Mouse (Mus musculus) gastrocnemius, postnatal 14 days (tissue): ENCODE measurements at regions not wholly inside any gene's neighbourhood (a gene's known extent, or its start where the extent isn't known, plus 50 kb on each side); places are given as distances from the start of the nearest gene placed in this dataset.

Experiments used
- DNase-seq: peaks from one replicate; pipeline ENCODE4 v3.0.0; 2021; ENCODE audit warnings: mixed read lengths
- intact Hi-C: fragments of 180-260 bp; cut with DNase I; formaldehyde crosslinking; loops from one replicate; pipeline ENCODE4 v1.15.1; 2025; ENCODE audit warnings: low total_unique reads

DNA sequence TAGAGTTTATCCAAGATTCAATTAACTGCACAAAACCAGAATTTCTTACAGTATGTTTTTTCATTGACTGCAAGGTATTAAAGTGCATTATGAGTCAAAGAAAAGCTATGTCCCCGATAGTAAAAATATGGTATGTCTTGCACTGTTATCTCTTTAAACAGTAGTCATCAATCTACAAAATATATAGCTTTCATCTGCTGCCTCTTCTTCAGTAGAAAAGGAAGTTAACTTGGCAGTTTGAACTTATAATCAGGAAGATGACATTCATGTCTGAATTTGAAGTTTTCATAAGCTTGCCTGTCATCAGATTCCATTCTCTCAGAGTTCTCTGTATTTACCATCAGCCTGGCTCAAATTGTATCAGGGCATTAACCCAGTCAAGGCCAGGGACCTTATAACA lies 122.7 kb upstream of the Fmo9 start:
- intact Hi-C loops: no loop called here

DNA sequence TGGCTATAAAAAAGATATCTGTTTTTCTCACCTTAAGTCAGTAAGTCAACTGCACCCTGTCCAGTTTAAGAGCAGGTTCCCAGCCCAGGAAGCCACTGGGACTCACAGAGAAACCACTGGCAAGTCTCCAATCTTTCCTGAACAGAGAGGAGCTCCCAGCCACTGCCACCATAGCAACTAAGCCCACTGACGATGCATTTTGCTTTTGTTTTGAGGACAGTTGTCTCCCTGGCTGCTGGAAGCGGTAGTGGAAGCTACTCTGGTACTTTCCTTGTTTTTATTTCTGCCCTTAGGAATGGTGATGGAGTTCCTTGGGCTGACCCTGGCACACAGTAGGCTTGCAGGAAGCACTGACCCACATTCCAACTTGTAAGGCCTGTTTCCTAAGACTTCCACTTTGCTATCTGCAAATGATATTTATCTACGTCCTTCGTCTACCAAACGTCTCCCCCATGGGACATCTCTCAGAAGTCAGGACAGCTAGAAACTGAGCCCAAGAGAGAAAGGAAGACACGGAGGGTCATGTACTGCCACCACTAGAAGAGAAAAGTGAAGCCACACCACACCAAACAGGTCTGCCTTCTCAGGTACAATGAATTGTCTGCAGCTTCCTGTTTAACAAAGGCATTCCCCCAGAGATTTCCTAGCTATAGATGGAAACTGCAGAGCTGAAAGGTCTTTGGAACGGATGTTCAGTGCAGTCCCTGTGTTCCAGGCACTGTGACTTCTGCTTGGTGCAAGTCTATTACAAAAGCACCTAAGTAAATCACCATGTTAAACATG lies 125.7 kb upstream of the Fmo9 start:
- no peak for DNase-seq
- intact Hi-C loops: no loop called here

More for the DNA sequence above, 122.7 kb upstream of the Fmo9 start:
- DNase-seq: no peak

DNA sequence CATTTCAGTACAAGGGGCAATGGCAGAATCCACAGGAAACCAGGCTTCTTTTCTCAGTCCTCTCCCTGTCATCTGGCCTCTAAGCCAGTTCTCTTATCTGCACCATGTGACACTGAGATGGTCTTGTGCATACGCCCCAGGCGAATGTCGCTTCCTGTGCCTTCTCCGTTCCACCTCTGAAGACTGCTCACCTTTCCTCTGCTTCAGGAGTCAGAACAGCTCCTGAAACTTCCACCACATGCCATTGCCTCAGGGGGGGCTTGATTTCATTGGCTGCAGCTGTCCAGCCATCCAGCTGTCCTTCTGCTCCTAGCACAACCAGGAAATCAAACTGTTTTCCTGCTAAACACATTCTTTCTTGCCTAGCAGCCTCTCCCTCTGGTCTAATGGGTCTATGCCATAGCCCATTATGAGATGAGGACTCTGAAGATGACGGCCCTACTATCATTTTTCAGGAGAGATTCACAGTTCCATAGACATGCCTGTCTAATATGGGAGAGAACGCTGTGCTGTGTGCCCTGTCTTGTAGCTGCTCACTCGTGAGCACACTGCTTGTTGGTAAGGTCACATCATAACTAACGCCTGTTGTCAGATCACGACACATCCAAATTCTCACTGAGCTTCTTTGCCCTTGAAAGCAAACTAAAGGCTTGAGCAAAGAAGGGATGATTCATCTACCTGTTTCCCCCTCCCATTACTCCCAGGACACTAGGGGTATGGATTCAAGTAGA lies 129.9 kb upstream of the Fmo9 start:
- intact Hi-C loops: no loop called here
- DNase-seq: no peak

DNA sequence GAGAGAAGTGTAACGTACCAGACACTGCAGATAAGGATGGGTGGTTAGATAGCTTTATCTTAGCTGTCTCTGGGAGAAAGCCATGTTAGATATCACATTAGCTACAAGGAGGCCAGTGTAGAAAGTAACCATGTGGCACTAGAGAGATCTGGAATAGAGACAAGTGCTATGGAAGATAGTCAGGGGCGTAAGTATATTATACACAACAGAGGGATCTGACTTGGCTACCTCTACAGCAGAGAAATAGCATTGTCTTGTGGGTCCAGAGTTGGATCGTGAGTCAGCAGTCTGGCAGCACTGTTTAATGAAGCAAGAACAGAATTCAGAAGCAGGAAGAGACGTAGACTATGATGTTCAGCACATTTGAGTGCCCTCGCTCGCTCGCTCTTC lies 130.4 kb upstream of the Fmo9 start:
- DNase-seq: no peak
- intact Hi-C loops: no loop called here

DNA sequence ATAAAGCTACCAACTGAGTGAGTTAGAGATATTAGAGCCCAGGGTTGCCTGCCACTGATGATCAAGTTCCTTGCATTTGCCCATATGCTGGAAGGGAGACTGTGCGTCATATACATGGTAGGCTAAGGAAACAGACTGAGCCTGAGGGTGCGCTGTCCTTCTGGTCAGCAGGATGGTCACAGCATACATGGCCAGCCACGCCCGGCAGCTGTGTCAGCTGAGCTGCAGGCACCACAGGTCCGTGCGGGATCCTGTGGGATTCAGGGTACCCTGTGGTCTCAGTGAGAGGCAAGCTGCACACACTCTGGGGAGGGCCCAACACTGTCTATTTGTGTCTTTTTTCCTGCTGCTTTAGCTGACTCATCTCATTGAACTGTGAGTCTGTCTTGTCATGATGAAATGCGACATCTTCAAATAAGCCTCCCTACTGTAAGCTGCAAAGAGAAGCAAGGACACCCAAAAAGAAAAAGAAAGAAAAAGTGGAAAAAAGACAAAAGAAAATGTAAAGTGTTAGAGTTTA lies 131.3 kb upstream of the Fmo9 start:
- DNase-seq: no peak
- intact Hi-C loops: no loop called here

DNA sequence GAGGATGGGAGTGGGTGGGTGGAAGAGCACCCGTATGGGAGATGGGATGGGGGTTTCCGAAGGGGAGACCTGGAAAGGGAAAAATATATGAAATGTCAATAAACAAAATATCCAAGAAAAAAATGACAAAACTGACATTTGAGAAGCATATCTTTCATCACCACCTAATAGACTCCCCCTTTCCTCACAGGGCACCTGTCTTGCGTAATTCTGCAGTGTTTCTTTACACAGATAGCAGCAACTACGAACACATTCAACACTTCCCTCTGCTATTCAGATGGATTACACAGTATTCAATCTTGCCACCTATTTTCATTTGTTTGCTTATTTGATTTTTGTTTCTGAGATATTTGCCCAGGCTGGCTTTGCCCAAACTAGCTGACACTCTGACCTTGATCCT lies 136.3 kb upstream of the Fmo9 start:
- DNase-seq: no peak
- intact Hi-C loops: no loop called here

DNA sequence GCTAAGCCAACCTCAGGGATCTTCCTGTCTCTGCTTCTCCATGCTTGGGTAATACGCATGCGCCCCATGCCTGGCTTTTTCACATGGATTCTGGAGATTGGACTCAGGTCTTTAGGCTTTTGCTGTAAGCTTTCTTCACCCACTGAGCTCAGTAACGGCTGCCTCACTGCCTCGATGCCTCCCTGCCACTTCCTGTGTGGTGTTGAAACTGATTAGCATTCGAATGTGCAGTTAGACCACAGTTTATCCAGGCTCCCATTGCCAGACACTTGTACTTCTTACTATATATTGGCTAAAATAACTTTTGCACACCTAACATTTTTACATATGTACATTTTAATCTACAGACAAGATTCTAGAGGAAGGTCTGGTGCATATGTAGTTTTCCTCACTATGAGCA lies 137.0 kb upstream of the Fmo9 start:
- no peak for DNase-seq
- intact Hi-C loops: no loop called here

DNA sequence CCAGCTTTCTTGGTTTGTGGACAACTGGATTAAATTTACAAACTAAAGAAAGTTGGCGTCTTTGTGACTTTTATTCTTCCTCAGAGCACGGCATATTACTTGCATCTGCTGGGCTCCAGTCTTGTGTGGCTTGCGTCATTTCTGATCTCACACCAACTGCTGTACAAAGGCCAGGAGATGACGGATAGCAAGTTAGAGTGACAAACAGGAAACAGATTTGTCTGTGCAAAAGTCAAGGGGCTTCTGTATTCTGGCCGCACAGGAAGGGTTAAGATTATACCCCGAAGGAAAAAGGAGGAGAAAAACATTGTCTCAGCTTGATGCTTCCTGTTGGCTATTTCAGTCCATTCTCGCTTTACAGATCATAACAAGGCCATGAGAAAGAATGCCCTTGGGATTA lies 137.8 kb upstream of the Fmo9 start:
- no peak for DNase-seq
- intact Hi-C loops: no loop called here

DNA sequence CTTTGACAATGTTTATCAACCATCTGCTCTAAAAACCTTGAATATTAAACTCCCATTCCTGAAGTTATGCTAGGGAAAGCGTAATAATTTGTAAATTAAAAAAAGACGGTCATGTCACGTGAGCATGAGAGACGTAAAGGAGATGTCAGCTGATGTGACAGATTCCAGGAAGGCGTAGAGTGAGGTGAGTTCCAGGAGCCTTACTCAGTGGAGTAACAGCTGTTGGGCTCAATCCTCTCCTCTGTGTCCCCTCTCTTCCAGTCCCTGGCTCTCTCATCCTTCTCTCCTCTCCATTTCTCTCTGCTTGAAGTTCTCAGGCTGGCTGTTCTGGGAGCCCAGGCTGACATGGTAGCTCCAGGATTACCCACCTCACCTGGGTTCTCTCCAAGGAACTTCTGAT lies 138.4 kb upstream of the Fmo9 start:
- DNase-seq: no peak
- intact Hi-C loops: no loop called here

DNA sequence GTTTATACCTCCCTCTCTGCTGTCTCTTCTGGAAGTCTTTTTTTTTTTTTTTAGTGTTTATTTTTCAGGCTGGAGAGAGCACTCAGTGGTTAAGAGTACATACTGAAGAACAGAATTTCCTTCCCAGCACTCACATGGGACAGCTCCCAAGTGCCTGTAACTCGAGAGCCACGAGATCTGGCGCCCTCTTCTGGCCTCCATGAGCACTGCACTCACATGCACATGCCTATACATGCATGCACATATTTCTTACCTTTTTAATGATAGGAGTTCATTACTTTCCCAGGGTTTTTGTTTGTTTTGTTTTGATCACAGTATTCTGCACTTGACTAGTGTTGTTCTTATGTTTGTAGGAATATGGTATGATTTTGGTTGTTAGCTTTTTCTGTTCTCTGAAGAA lies 139.5 kb upstream of the Fmo9 start:
- DNase-seq: no peak
- intact Hi-C loops: no loop called here

DNA sequence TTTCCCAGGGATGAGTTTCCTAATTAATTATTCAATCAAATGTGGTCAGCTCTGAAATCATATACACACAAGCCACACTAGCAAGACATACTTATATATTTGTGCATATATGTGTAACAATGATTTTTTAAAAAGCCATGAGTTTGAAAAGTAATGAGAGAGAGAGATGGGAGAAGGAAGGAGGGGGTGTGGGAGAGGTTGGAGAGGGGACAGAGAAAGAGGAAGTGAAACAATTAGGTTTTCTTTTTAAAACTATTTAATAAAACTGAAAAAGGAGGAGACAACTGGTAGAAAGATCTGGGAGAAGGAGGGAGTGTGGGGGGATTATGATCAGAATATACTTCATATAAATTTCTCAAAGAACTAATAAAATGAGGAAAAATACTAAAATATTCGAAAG lies 155.7 kb upstream of the Fmo9 start:
- no peak for DNase-seq
- intact Hi-C loops: no loop called here

DNA sequence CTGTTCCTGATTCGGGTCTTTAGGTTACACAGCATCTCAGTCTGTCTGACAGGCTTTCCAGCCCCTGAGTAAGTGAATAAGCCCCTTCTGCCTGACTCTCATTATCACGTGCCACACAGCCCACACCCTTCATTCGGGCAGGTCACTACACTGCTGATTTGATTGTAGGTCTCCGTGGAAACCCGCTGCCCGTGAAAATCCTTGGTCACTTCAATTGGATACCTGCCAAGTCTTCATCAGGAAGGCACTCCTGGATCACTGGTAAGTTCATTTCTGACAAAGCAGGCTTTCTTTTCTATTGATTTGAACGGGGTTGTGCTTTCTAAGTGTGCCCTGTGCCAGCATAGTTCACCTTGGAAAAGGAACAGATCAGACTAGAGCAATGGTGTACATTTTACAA lies 158.2 kb upstream of the Fmo9 start:
- no peak for DNase-seq
- intact Hi-C loops: no loop called here

DNA sequence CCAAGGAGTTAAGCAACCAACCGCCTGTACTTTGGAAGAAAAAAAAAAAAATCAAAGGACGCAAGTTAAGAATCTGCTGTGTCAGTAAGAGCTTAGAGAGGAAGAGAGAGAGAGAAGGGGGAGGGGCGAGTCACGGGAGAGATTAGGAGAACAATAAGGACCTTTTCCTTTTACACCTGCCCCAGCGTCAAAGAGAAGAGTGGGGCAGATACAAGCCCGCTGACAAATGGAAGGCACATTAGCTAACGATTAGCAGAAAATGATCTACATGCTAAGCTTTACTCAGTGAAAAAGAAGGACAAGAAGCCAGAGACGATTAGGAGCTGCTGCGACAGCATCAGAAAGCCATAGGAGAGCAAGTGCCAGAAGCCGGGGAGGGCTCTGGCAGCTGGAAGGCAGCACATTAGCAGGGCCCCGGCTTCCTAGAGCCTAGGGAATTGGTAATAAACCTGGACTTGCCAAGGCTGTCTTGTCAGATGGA lies 157.8 kb upstream of the Fam78b start:
- intact Hi-C loops: no loop called here

DNA sequence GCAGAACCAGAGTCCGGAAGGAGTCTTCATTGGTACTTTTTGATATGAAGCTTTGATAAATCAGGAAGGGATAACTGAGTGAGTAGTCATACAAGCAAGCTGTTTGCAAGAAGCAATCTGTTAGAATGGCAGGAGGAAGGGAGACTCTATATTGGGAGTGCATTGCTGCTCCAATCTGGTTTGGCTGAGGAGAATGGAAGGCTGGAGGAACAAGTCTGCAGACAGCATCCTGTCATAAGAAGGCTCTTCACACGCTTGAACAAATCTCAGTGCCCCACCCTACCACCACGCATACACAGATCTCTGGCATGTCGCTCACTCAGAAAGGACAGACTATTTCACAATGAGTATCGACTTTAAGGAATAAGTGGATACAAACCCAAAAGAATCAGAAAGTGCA lies 154.7 kb upstream of the Fam78b start:
- no peak for DNase-seq
- intact Hi-C loops: no loop called here

More for the DNA sequence above, 157.8 kb upstream of the Fam78b start:
- DNase-seq: no peak

DNA sequence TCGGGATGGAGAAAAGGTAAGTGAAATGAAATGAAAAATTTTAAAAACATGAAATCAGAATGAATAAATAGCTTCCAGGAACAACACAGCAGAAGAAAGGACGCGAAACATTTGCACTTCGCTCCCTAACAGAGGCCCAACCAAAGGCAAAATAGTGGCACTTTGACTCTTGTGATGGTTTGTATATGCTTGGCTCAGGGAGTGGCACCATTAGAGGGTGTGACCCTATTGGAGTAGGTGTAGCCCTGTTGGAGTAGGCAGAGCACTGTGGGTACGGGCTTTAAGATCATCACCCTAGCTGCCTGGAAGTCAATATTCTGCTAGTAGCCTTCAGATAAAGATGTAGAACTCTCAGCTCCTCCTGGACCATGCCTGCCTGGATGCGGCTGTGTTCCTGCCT lies 154.0 kb upstream of the Fam78b start:
- intact Hi-C loops: no loop called here

DNA sequence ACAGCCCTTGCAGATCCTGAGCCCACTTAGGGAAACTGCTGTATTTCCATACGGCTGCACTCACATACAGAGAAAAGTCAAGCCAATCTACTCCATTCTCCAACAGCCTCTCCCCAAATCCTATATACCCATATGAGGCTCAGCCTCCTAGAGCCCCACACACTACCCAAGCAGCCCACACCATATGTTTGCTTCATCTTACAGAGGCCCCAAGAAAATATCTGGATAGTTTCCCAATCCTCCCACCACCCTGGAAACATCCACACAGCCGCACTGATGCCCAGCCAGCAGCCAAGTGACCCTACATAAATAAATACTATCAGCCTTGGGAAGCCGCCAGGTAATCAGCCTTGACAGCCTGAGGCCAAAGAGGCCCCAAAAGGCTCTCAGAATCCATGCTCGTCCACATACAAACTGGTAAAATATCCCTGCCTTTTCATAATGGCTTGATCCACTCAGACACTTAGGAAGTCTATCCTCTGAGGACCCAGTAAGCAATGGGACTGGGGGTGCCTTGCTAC lies 153.1 kb upstream of the Fam78b start:
- DNase-seq: no peak
- intact Hi-C loops: no loop called here

More for the DNA sequence above, 154.0 kb upstream of the Fam78b start:
- DNase-seq: no peak

DNA sequence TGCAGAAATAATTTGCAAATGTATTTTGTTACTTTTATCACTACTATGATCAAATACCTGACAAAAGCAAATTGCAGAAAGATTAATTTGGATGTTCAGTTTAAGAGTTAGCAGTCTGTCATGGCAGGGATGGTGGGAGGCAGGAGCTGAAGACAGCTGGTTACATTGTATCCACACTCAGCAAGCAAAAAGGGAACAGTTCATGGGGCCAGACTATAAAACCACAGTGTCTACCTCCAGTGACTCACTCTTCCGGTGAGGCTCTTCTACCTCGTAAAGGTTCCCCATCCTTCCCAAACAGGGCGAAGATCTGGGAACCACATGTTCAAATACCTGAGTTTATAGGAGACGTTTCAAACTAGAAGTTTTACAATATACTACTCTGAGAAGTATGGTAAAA lies 145.2 kb upstream of the Fam78b start:
- intact Hi-C loops: no loop called here
- DNase-seq: no peak

DNA sequence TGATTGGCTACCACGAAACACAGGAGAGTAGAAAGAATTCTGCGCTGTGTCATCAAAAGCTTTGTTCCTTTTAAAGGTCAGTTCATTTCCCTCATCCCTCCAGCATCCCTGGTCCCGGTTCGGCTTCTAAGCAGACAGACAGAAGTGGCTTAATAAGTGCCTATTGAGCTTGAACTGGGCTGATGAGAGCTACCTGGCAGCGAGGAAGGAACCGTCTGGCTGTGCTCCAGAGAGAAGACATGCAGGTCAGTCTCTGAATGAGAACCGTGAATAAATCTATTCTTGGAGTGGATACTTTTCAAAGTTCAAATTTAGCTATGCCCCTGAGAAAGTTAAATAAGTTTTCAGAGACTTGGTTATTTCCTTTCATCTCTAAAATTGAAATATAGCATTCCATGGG lies 135.0 kb upstream of the Fam78b start:
- no peak for DNase-seq
- intact Hi-C loops: no loop called here

DNA sequence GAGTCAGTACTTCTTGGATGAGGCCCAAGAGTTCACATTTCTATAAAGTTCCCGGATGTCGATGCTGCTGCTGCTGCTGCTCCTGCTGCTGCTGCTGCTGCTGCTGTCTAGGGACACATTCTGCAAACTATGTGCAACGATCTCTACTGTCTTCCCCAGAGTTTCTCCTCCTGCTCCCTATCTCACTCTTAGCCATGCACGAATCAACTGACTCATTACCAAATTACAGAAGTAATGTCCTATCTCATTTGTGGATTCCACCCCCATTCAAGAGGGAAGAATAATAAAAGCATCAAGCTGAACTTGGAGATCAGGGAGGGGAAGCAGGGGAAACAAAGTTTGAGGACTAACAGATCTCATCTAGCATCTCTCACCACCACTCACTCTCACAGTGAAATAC lies 130.0 kb upstream of the Fam78b start:
- no peak for DNase-seq
- intact Hi-C loops: no loop called here

DNA sequence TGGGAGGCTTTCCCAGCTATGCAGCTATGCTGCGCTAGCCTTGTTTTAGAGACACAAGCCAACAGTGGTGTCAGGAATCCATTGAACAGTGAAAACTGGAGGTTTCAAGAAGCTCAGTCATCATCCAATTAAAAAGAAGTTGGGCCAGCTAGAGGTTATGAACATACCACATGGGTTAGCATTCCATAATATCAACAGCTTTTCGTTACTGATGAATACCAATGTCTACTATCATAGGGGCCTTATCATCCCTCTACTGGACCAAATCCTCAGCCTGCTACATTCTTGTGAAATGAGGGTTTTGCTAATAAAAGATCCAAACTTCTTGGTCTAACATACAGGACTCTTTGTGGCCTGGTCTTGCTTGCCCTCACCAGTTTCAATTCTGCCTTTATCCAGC lies 124.8 kb upstream of the Fam78b start:
- no peak for DNase-seq
- intact Hi-C loops: no loop called here

DNA sequence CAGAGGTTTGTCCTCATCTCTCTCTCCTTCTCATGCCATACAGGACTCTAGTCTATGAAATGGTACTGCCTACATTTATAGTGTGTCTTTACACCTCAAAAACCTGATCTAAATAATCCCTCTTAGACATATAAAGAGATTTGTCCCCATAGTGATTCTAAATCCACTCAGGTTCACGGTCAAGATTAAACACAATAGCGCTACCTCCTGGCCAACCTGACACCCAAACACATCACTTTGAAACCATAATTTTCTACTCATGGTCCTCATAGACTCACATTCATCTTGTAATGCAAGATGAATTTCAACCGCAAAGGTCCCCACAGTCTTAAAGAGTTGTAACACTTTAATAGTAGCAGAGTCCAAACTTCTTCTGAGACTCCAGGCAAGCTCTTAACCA lies 118.0 kb upstream of the Fam78b start:
- intact Hi-C loops: no loop called here
- DNase-seq: no peak
